Mouse (Mus musculus) ES-E14 (cell line): ENCODE results near the gene Nt5c2. TPM values are rescaled to one million over a fixed set of nuclear protein-coding genes. Genes with fewer than 3 reads are reported as not detected.

Source experiments
- DNase-seq: peaks from one replicate; pipeline ENCODE4 v3.0.0-alpha.2; 2013; ENCODE audit warnings: low read depth, low spot score
- H3K27ac ChIP-seq: 2 replicates; pipeline ENCODE4 v1.5.1; 2012; ENCODE audit warnings: low read depth, mild to moderate bottlenecking, low read length, moderate library complexity, mixed read lengths; ENCODE audit not compliant: poor library complexity, insufficient read depth, severe bottlenecking
- H3K36me3 ChIP-seq: 2 replicates; pipeline ENCODE4 v1.6.1; 2012; ENCODE audit warnings: mild to moderate bottlenecking, low read length, moderate library complexity, mixed read lengths; ENCODE audit not compliant: control insufficient read depth, poor library complexity, insufficient read depth, severe bottlenecking
- H3K4me1 ChIP-seq, 2 experiments: fragments of 150-350 bp in 1 of 2; sonication (generic) in 1 of 2; 2 replicates each; pipeline ENCODE4 v1.6.1; 2012; ENCODE audit warnings: low read length in 2 of 2, mild to moderate bottlenecking in 1 of 2, mixed read lengths in 1 of 2; ENCODE audit not compliant: control insufficient read depth in 2 of 2, insufficient read depth in 2 of 2, poor library complexity in 1 of 2
- H3K4me3 ChIP-seq, 2 experiments: fragments of 150-350 bp in 1 of 2; sonication (generic) in 1 of 2; 2 replicates each; pipeline ENCODE4 v1.5.1; 2012; ENCODE audit warnings: low read length in 2 of 2, low read depth in 1 of 2, mild to moderate bottlenecking in 1 of 2, mixed read lengths in 1 of 2; ENCODE audit not compliant: insufficient read depth in 1 of 2, poor library complexity in 1 of 2, severe bottlenecking in 1 of 2
- H3K9ac ChIP-seq: 2 replicates; pipeline ENCODE4 v1.6.1; 2012; ENCODE audit warnings: low read depth, mild to moderate bottlenecking, low read length, mixed read lengths; ENCODE audit not compliant: poor library complexity, insufficient read depth, severe bottlenecking
- H3K9me3 ChIP-seq: fragments of 150-350 bp; sonication (generic); 2 replicates; pipeline ENCODE4 v1.6.1; 2012; ENCODE audit warnings: low read depth, mild to moderate bottlenecking, low read length; ENCODE audit not compliant: control insufficient read depth, insufficient read depth
- CHD2 ChIP-seq: IDR thresholded peaks from 2 replicates; pipeline ENCODE4 v1.6.1; 2014; ENCODE audit warnings: mild to moderate bottlenecking, low read depth, low read length, inconsistent platforms
- HCFC1 ChIP-seq: IDR thresholded peaks from 2 replicates; pipeline ENCODE4 v1.6.1; 2012; ENCODE audit warnings: low read length, inconsistent platforms, borderline replicate concordance; ENCODE audit not compliant: insufficient read depth
- MAFK ChIP-seq: IDR thresholded peaks from 2 replicates; pipeline ENCODE4 v1.6.1; 2014; ENCODE audit warnings: mild to moderate bottlenecking, low read depth, low read length, inconsistent platforms; ENCODE audit not compliant: insufficient read depth
- ZC3H11A ChIP-seq: IDR thresholded peaks from 2 replicates; pipeline ENCODE4 v1.6.1; 2012; ENCODE audit warnings: low read depth, mild to moderate bottlenecking, inconsistent platforms, low read length, borderline replicate concordance
- ZNF384 ChIP-seq: IDR thresholded peaks from 2 replicates; pipeline ENCODE4 v1.6.1; 2012; ENCODE audit warnings: low read depth, low read length, inconsistent platforms
- in situ Hi-C, 2 experiments: fragments of 600-800 bp; cut with MboI; formaldehyde crosslinking; loops; one replicate each; pipeline ENCODE4 v1.15.1; 2025; ENCODE audit warnings: low sequenced_read_pairs in 2 of 2, inconsistent platforms in 1 of 2; ENCODE audit not compliant: unreplicated experiment in 2 of 2
- total RNA-seq: library from RNA; depleted of rRNA; stranded (reverse); fragments of 300-350 nt; gene quantifications from 2 replicates; pipeline ENCODE4 v1.2.3, GENCODE M21; 2012

Gene Nt5c2
- total RNA-seq, 1 experiment, result 27.0 TPM

DNA sequence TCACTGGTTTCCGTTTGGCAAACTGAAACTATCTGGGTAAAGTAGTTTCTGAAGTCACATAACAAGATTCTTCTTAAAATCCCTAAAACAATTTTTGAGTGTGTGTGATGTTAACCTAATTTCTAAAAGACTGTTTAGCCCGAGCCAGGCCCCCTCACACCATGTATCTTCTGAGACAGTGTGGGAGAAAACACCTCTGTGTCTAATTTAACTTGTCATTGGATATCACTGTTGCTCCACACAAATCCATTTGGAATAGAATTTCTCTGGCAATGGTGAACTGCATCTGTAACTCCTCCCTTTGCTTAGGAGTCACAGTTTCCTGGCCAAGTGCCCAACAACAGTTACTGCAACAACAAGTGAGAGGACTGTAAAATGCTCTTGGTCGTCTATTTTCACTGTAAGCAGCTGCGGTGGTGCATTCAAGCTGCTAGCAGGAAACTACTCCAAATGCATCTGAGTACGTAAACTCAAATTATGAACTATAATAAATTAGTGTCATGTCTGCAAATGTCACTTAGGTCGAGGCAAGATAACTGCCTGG is 85.8 kb downstream of the Nt5c2 start:
- no peak for TF ChIP-seq ZNF384
- Histone ChIP-seq H3K4me3 (no peak overlapping the region), H3K36me3 (no peaks in the 10 kb centered on the region), H3K9ac (no peak overlapping the region), H3K4me1 (no peaks in the 10 kb centered on the region), H3K9me3 (no peaks in the 10 kb centered on the region), H3K27ac (no peak overlapping the region)
- DNase-seq, result no peak
- in situ Hi-C loops, result no loop called here

GRCm38 (mm10) chr19:46928136-46928535 is 86.8 kb downstream of the Nt5c2 start:
- in situ Hi-C loops, result no loop called here
- no peaks in the 10 kb centered on the region for H3K36me3 ChIP-seq
- no peaks in the 10 kb centered on the region for H3K4me1 ChIP-seq
- H3K9me3 ChIP-seq, result no peaks in the 10 kb centered on the region
- H3K27ac ChIP-seq, result no peak overlapping the region
- H3K9ac ChIP-seq, result no peak overlapping the region
- TF ChIP-seq ZNF384, result no peak
- TF ChIP-seq HCFC1, result no peak
- no peak for TF ChIP-seq CHD2
- no peak for TF ChIP-seq ZC3H11A
- TF ChIP-seq MAFK, result no peak
- H3K4me3 ChIP-seq, result no peak overlapping the region
- no peak for DNase-seq

- no peak for DNase-seq
- no peak for TF ChIP-seq ZNF384
- TF ChIP-seq HCFC1, result no peak
- no peak for TF ChIP-seq ZC3H11A
- TF ChIP-seq CHD2, result no peak
- no peak for TF ChIP-seq MAFK
- no peaks in the 10 kb centered on the region for H3K4me1 ChIP-seq
- H3K27ac ChIP-seq, result no peak overlapping the region
- in situ Hi-C loops, result no loop called here
- H3K36me3 ChIP-seq, result no peaks in the 10 kb centered on the region
- no peak overlapping the region for H3K9ac ChIP-seq
- no peaks in the 10 kb centered on the region for H3K9me3 ChIP-seq
- no peak overlapping the region for H3K4me3 ChIP-seq
These were observed 88.0 kb downstream of the Nt5c2 start for GRCm38 (mm10) chr19:46926951-46927350.

GRCm38 (mm10) chr19:46926357-46926756 is 88.6 kb downstream of the Nt5c2 start:
- no peak overlapping the region for H3K27ac ChIP-seq
- DNase-seq, result no peak

GRCm38 (mm10) chr19:46920571-46920970 is 94.4 kb downstream of the Nt5c2 start:
- no peaks in the 10 kb centered on the region for H3K36me3 ChIP-seq
- no peak for DNase-seq
- no peak for TF ChIP-seq ZNF384
- no peak for TF ChIP-seq CHD2
- no peak for TF ChIP-seq ZC3H11A
- TF ChIP-seq MAFK, result no peak
- TF ChIP-seq HCFC1, result no peak
- no peak overlapping the region for H3K9ac ChIP-seq
- in situ Hi-C loops, result no loop called here
- no peak overlapping the region for H3K27ac ChIP-seq
- no peaks in the 10 kb centered on the region for H3K4me1 ChIP-seq
- H3K4me3 ChIP-seq, result no peak overlapping the region
- no peaks in the 10 kb centered on the region for H3K9me3 ChIP-seq

More at GRCm38 (mm10) chr19:46926357-46926756, 88.6 kb downstream of the Nt5c2 start:
- H3K4me1 ChIP-seq, result no peaks in the 10 kb centered on the region
- no peak for TF ChIP-seq CHD2
- TF ChIP-seq MAFK, result no peak
- TF ChIP-seq ZNF384, result no peak
- no peak for TF ChIP-seq HCFC1
- no peak for TF ChIP-seq ZC3H11A
- H3K4me3 ChIP-seq, result no peak overlapping the region
- no peak overlapping the region for H3K9ac ChIP-seq
- in situ Hi-C loops, result no loop called here
- H3K36me3 ChIP-seq, result no peaks in the 10 kb centered on the region
- H3K9me3 ChIP-seq, result no peaks in the 10 kb centered on the region
